Comparison of ENCODE assay signal across 25 mouse cellular contexts in the genomic region with DNA sequence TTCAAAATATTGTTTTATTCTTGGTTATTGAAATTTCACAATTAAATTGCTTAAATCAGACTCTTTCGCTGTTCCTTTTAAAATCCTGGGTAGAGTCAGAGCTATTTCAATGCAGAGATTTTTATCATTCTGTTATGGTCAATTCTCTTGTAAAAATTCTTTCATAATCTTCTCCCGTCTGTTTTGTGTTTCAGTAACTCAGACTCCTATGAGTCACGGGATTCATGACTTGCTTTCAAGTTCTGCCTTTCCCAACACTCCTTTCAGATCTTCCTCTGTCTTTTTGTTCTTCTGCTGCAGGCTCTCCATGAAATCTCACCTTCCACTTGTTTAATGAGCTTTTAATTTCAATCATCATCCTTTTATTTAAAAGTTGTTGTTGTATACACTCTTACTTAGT.
"Had no signal": no experiment of that assay in that cellular context is flagged by ENCODE, and none has a peak within 500 bp of the region (broad histone marks: within the 10 kb centered on the region; RNA-seq: fewer than 3 reads in every experiment).

No protein-coding gene starts in this region.

- H3K9me3 ChIP-seq: heart, embryonic 13.5 days; heart, embryonic 15.5 days; hindbrain, embryonic 13.5 days; hindbrain, embryonic 15.5 days; intestine, embryonic 15.5 days; limb, embryonic 13.5 days; limb, embryonic 15.5 days; liver, embryonic 12.5 days had no signal

- H3K27me3 ChIP-seq: heart, embryonic 13.5 days; heart, embryonic 15.5 days; hindbrain, embryonic 13.5 days; hindbrain, embryonic 15.5 days; intestine, embryonic 15.5 days; limb, embryonic 13.5 days; limb, embryonic 15.5 days; liver, embryonic 12.5 days had no signal

- H3K27ac ChIP-seq: heart, adult 2 months; heart, embryonic 13.5 days; heart, embryonic 15.5 days; hindbrain, embryonic 13.5 days; hindbrain, embryonic 15.5 days; hindbrain, postnatal 0 days; intestine, embryonic 15.5 days; kidney, postnatal 0 days; limb, embryonic 13.5 days; limb, embryonic 15.5 days; liver, embryonic 12.5 days; liver, embryonic 14.5 days had no signal

- H3K4me3 ChIP-seq: heart, adult 2 months; heart, embryonic 13.5 days; heart, embryonic 15.5 days; hindbrain, embryonic 13.5 days; hindbrain, embryonic 15.5 days; intestine, embryonic 15.5 days; limb, embryonic 13.5 days; limb, embryonic 15.5 days; liver, embryonic 12.5 days had no signal

- DNase-seq: gastrocnemius, postnatal 14 days; gastrocnemius, postnatal 36 days; heart, adult 11 months; heart, adult 2 months; heart, postnatal 14 days; heart, postnatal 36 days; kidney, adult 11 months; kidney, adult 8-10 months; kidney, postnatal 14 days; kidney, postnatal 36 days; layer of hippocampus, adult 9-11 months; layer of hippocampus, postnatal 36 days; left cerebral cortex, postnatal 4 days had no signal

- H3K4me1 ChIP-seq: liver, embryonic 12.5 days had no signal

- H3K4me2 ChIP-seq: heart, embryonic 11.5 days; heart, embryonic 13.5 days; heart, embryonic 15.5 days; hindbrain, embryonic 13.5 days; hindbrain, embryonic 15.5 days; intestine, embryonic 15.5 days; limb, embryonic 13.5 days; limb, embryonic 15.5 days; liver, embryonic 12.5 days had no signal

- H3K36me3 ChIP-seq: heart, embryonic 15.5 days; hindbrain, embryonic 13.5 days; hindbrain, embryonic 15.5 days; intestine, embryonic 15.5 days; liver, embryonic 12.5 days had no signal

- H3K9ac ChIP-seq: heart, embryonic 13.5 days; heart, embryonic 15.5 days; hindbrain, embryonic 13.5 days; hindbrain, embryonic 15.5 days; intestine, embryonic 15.5 days; limb, embryonic 13.5 days; limb, embryonic 15.5 days; liver, embryonic 12.5 days; liver, embryonic 14.5 days had no signal

- ATAC-seq: hindbrain, postnatal 0 days; intestine, embryonic 15.5 days; liver, embryonic 12.5 days had no signal
